In the genomic region with DNA sequence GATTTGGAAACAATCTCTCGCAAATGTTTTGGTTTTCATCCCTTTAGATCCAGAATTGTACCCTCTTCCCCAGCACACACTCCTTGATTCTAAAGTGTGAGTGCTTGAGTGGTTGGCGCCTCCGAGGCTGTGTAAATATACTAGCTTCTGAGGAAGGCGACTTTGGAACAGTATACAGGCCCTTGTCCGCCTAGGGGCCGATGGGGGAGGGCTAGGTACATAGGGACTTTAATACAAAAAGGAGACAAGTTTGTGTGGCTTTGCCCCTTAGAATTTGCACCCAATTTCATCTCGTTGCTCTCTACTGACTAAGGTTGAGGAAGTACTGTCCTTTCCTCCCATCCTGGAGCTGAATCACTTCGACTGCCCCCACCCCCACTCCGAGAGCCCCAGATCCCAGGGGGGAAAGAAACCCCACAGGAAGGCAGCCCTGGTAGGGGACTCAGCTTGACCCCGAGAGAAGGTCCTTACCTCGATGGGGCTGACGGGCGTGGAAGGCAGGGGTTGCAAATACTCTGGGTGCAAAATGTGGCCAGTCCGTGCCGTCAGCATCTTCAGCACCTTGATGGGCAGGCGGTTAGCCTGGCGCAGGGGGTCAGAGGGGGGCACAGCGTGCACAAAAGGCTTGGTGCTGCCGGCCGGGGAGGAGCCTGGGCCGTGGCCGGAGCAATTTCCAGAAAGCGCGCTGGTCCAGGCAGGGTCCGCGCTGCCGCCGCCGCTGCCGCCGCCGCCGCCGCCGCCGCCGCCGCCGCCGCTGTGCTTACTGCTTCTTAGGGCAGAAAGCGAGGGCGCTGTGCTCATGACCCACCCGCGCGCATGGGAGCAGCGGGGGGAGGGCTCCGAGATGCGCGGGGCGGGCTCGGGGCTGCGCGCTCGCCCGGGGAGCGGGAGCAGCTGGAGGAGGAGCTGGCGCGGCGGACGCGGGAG, we compare ENCODE assay signal across 1 mouse cellular context.
TF ChIP-seq lines count a peak whose summit lies in the region.

No protein-coding gene starts in this region.

TF ChIP-seq in MEL, 35 proteins besides CTCF, POLR2A, EP300 and RAD21 (continued from another document):
- no peak for TF ChIP-seq TBP (IDR thresholded peaks at IDR 0.05; ENCODE audit: low read depth, low read length)
- no peak for TF ChIP-seq MAZ (IDR thresholded peaks at IDR 0.05; ENCODE audit: low read depth, low read length)
- no peak for TF ChIP-seq MEF2A (IDR thresholded peaks at IDR 0.05; ENCODE audit: extremely low read depth, insufficient replicate concordance, low read depth, low read length, poor library complexity, severe bottlenecking)
- TF ChIP-seq BHLHE40 (IDR thresholded peaks at IDR 0.05; ENCODE audit: borderline replicate concordance, low read depth, low read length): no peak
- TF ChIP-seq MXI1 (IDR thresholded peaks at IDR 0.05; ENCODE audit: low read depth, low read length): no peak
